Mouse (Mus musculus) cerebellum, postnatal 36 days (tissue): Measurements from ENCODE around the gene Catsperg2.
A peak's percentile ranks its signal among the peaks of the same experiment; 100 is the strongest.
"Not testable (repeated sequence)": the region's sequence is repeated elsewhere in the genome, so short reads cannot be mapped to it uniquely, and the experiment has no call there.

ENCODE experiments used
- DNase-seq, 2 experiments: peaks; one replicate each; pipeline ENCODE4 v3.0.0; 2021 to 2022; ENCODE audit warnings: mixed read lengths in 2 of 2

The Catsperg2 gene

DNA sequence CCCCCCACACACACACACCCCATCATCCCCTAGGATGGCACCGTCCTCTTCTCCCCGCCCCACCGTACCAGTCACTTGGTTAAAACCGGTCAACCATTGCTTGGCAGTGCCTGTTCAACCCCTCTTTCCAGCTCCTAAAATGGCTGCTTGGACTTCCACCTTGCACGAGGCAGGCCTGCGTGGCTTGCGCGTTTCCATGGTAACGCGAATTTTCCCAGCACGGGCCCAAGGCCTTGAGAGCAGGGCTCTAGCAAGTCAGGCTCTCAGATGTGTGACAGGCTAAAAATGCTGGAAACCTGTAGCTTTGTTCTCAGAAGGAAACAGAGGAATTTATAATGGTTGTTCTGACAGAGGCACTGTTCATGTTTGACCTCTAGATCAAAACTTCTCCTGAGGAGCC, at the start of gene Catsperg2:
Catsperg2 (minus strand) TSS at position 173 of the 400 bp plus-strand sequence.
- DNase-seq, result not testable (repeated sequence)

- no peak for DNase-seq
Measured at GRCm38 (mm10) chr7:29776568-29776967, 49.7 kb upstream of the Catsperg2 start.

- no peak for DNase-seq
Measured at GRCm38 (mm10) chr7:29774371-29774770, 47.5 kb upstream of the Catsperg2 start.

GRCm38 (mm10) chr7:29773503-29773902, 46.7 kb upstream of the Catsperg2 start:
- no peak for DNase-seq

DNA sequence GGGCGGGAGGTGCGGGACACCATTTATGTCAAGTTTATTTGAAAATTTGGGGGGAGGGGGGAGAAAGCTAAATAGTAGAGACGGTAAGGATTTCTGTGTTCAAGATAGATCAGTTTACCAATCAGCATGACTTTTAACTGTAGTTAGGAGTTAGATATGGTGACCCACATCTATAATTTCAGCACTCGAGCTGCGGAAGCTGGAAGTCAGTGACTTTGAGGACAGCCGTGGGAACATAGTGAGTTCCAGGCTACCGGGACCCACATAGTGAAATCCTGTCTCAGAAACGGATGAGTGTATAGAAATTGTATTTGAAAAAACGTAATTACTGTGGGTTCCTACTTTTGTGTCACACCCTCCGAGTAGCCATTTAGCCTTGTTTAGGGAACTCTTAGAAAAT, 42.1 kb upstream of the Catsperg2 start:
- no peak for DNase-seq

GRCm38 (mm10) chr7:29768090-29768900, 41.5 kb upstream of the Catsperg2 start, which contains the start of gene Zfp84:
Zfp84 (plus strand) TSS chr7:29768552.
- DNase-seq, result peak; percentile 78 to 87

DNA sequence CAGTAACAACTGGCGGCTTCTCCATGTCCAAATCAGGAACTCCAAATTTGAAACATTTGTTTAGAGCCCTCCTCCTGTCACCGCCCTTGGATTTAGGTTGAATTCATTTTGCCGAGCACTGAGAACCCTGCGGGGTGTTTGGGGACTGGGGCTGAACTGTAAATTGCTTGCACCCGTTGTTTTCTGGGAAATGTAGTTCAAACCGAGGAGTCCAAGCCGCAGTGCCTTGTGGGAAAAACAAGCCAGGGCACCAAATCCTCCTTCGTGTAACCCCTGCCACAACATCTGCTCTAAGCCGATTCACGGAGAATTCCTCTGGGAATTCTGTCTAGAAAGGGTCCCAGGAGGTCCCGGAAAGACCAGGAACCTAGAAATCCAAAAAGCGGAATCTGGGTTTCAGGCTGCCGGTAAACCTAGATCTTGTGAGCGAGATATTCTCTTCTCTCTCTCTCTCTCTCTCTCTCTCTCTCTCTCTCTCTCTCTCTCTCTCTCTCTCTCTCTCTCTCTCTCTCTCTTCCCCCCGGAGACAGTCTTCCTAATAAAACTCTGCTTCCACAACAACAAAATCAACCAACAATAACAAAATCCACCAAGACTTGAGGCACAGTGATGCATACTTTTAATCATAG, 40.3 kb upstream of the Catsperg2 start:
- peak; percentile 82 to 90 for DNase-seq

DNA sequence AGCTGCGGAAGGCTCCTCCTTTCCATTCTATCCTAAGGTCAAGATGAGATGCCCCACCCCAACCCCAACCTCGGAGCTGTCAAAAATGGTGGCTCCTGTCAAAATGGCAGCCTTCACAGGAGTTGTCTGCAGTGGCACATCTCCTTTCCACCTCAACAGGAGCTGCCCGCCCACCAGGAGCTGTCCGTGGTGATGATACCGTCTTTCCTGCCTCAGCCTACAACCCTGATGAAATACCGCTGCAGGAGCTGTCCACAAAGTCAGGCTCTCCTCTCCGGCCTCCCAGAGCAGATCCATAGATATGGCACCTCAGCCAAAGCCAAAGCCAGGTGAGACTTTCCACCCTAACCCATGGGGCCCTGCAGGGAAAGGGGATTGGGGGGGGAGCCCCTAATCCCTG, 37.9 kb upstream of the Catsperg2 start:
- DNase-seq, result no peak

DNA sequence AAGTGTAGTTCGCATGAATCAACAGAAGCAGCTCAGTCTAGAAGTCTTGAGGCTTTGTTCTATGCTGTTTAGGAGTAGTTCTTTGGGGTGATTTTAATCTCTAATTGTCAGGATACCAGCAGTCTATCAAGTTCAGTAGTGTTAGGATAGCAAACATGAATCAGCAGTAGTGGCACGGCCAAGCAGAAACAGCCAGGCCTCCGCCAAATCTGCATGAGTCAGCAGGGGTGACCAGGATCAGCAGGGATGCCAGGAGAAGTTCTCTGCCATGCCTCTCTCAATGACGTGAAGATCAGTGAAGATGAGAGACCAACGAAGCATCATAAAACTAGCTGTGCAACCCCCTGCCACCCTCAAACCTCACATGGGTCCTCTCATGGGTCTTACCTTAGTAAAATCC, 33.6 kb upstream of the Catsperg2 start:
- no peak for DNase-seq

GRCm38 (mm10) chr7:29742258-29742657, 15.4 kb upstream of the Catsperg2 start:
- DNase-seq, result no peak

DNA sequence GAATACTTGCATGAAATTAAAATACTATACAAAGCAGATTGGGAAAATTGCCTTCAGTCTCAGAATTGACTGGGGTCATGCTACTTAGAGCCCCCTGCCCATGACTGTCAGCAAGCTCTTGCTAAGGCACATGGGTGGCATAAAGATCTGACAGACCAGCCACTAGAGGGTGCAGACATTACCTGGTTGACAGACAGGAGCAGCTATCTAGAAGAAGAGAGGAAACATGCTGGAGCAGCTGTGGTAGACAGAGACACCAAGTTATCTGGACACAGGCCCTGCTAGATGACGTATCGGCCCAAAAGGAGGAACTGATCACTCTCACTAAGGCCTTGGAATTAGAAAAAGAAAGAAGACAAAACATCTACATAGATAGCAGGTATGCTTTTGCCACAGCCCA, 1.2 kb upstream of the Catsperg2 start:
- DNase-seq, result no peak

GRCm38 (mm10) chr7:29725461-29726142, 1.2 kb downstream of the Catsperg2 start:
- DNase-seq, result not testable (repeated sequence)

GRCm38 (mm10) chr7:29708891-29709290, 17.9 kb downstream of the Catsperg2 start:
- not testable (repeated sequence) for DNase-seq

DNA sequence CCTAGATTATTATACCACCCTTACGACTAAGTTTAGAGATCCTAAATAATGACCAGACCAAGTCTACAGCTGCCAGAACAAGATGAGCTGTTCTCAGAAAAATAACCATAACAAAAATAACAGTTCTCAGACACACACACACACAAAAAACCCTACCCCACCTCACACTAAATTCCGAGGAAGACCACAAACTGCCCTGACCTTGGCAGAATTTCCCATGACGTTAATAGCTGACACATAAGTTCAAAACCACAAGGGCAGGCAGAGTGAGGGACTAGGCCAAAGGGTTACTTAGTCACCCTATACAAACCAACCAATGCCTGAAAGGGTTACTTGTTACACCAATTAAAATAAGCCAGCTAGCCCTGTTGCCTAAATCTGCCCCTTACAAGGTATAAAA, 31.6 kb downstream of the Catsperg2 start:
- DNase-seq, result not testable (repeated sequence)

- no peak for DNase-seq
Measured at GRCm38 (mm10) chr7:29681868-29682267, 45.0 kb downstream of the Catsperg2 start.
